Mouse (Mus musculus) cerebellum, adult 18-20 months (tissue): ENCODE results near the gene Golga4.

Experiments used
- DNase-seq, 2 experiments: peaks; one replicate each; pipeline ENCODE4 v3.0.0; 2021

The Golga4 gene

GRCm38 (mm10) chr9:118506020-118506403 lies at the start of gene Golga4:
Golga4 (plus strand) TSS chr9:118506267.
- DNase-seq, result peak; percentile 91 to 98

- no peak for DNase-seq
These were observed 49.7 kb upstream of the Golga4 start for GRCm38 (mm10) chr9:118456405-118456804.

- no peak for DNase-seq
These were observed 48.0 kb upstream of the Golga4 start for GRCm38 (mm10) chr9:118458039-118458438.

- DNase-seq, result no peak
These were observed 42.0 kb upstream of the Golga4 start for GRCm38 (mm10) chr9:118464031-118464430.

GRCm38 (mm10) chr9:118468301-118468700 lies 37.8 kb upstream of the Golga4 start:
- DNase-seq, result no peak

- no peak for DNase-seq
These were observed 36.8 kb upstream of the Golga4 start for GRCm38 (mm10) chr9:118469272-118469671.

GRCm38 (mm10) chr9:118471296-118471695 lies 34.8 kb upstream of the Golga4 start:
- no peak for DNase-seq

- DNase-seq, result peak; percentile 25 to 55
These were observed 29.8 kb upstream of the Golga4 start for GRCm38 (mm10) chr9:118476211-118476765.

GRCm38 (mm10) chr9:118476766-118477271 lies 29.2 kb upstream of the Golga4 start:
- DNase-seq, result peak in 1 of 2 experiments; percentile 23

- DNase-seq, result peak; percentile 21 to 42
These were observed 28.7 kb upstream of the Golga4 start for GRCm38 (mm10) chr9:118477281-118477931.

- peak; percentile 34 to 66 for DNase-seq
These were observed 28.1 kb upstream of the Golga4 start, which contains the start of gene Eomes for GRCm38 (mm10) chr9:118477961-118478360. Eomes (plus strand) TSS chr9:118478212.

- DNase-seq, result peak; percentile 59 to 74
These were observed 27.6 kb upstream of the Golga4 start for GRCm38 (mm10) chr9:118478458-118478838.

GRCm38 (mm10) chr9:118478839-118479507 lies 27.1 kb upstream of the Golga4 start:
- peak; percentile 56 to 72 for DNase-seq

GRCm38 (mm10) chr9:118479508-118480291 lies 26.4 kb upstream of the Golga4 start:
- DNase-seq, result no peak

GRCm38 (mm10) chr9:118480292-118480690 lies 25.8 kb upstream of the Golga4 start:
- DNase-seq, result no peak

GRCm38 (mm10) chr9:118482210-118482609 lies 23.9 kb upstream of the Golga4 start:
- DNase-seq, result no peak

GRCm38 (mm10) chr9:118486361-118487095 lies 19.5 kb upstream of the Golga4 start:
- DNase-seq, result peak in 1 of 2 experiments; percentile 12

GRCm38 (mm10) chr9:118487096-118487395 lies 19.0 kb upstream of the Golga4 start:
- no peak for DNase-seq

- peak; percentile 23 to 58 for DNase-seq
These were observed 18.4 kb upstream of the Golga4 start for GRCm38 (mm10) chr9:118487636-118488035.

GRCm38 (mm10) chr9:118488138-118488895 lies 17.8 kb upstream of the Golga4 start:
- peak; percentile 78 for DNase-seq

GRCm38 (mm10) chr9:118488896-118489578 lies 17.0 kb upstream of the Golga4 start:
- no peak for DNase-seq
